Mouse (Mus musculus) monocyte, adult 5-6 weeks (primary cell): Measurements from ENCODE around the gene Dnmt3a. TPM values are rescaled to one million over a fixed set of nuclear protein-coding genes. Genes with fewer than 3 reads are reported as not detected.

ENCODE experiments used
- ATAC-seq: fragments of 153-309, 156-312 bp; replicated peaks from 2 replicates; pipeline ENCODE4 v1.8.0; 2017; ENCODE audit warnings: mild to moderate bottlenecking; ENCODE audit not compliant: low TSS enrichment, insufficient number of reproducible peaks, severe bottlenecking, poor library complexity, low FRiP score
- total RNA-seq: library from RNA; stranded (forward); fragments of 200-1000, 200-491, 200-594 nt; gene quantifications from 3 replicates; pipeline ENCODE4 v1.2.3, GENCODE M21; 2017

Dnmt3a gene
- total RNA-seq, 1 experiment from 2014 or later, result 18.2 TPM

GRCm38 (mm10) chr12:3891779-3892239, 86.0 kb downstream of the Dnmt3a start:
- 0 out of 2 replicates have a peak, but pooled peaks have one; percentile 6 for ATAC-seq

DNA sequence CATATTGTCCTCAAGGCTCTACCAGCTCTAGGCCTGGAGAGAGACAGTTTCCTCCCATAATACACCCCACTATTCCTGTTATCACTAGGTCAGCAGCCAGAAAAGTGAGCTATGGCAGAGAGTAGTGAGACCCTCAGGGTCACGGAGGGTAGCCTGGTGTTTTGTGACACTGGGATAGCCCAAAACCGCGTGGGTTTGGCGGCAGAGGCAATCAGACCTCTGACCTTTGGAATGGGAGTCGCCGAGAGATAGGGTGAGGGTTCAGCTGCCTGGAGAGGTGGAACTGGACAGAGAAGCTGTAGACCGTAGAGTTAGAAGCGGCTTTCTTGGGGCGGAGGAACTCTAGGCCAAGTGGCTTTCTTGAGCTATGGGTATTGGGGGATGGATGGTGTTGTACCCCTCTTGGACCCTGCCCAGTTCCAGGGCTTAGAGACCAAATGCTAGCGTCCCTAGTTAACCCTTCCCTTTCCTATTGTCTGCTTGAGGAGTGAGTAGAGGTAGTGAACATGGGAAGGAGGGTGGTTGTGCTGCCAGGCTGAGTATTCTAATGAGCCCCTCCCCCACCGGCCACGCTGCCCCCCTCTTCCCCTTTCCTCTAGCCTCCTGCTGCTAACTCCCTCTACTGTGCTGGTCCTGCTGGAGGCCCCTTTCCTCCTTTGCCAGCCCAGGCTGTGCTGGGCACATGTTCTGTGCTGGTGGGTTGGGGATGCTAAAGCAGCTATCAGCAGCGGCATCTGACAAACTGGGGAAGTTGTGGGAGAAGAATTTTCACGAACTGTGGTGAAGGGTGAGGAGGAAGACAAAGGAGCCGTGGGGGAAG, 86.6 kb downstream of the Dnmt3a start:
- 0 out of 2 replicates have a peak, but pooled peaks have one; percentile 9 for ATAC-seq

DNA sequence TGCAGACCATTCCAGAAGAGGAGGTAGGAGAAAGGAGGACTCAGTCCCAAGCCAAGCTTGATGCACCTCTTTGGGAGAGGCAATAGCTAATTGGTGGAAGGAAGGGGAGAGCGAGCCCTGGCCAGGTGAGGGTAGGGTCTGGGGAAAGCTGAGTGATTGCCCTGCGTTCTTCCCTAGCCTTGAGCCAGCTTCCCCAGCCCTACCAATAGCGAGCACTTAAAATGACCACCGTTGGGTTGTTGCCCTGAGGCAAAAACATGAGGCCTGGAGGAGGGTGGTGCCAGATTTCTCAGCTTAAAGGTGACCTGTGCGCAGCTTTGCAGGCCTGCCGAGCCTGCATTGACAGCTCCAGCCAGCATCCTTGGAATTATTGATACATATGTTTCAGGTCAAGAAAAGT, 87.5 kb downstream of the Dnmt3a start:
- ATAC-seq, result no peak

- no peak for ATAC-seq
Observed at GRCm38 (mm10) chr12:3894525-3894924, 88.7 kb downstream of the Dnmt3a start.

- ATAC-seq, result no peak
Observed at GRCm38 (mm10) chr12:3897057-3897545, 91.3 kb downstream of the Dnmt3a start.

- no peak for ATAC-seq
Observed at GRCm38 (mm10) chr12:3898811-3899210, 93.0 kb downstream of the Dnmt3a start.

GRCm38 (mm10) chr12:3905436-3905835, 99.6 kb downstream of the Dnmt3a start:
- ATAC-seq, result no peak

GRCm38 (mm10) chr12:3906308-3906707, 100.5 kb downstream of the Dnmt3a start:
- ATAC-seq, result no peak

DNA sequence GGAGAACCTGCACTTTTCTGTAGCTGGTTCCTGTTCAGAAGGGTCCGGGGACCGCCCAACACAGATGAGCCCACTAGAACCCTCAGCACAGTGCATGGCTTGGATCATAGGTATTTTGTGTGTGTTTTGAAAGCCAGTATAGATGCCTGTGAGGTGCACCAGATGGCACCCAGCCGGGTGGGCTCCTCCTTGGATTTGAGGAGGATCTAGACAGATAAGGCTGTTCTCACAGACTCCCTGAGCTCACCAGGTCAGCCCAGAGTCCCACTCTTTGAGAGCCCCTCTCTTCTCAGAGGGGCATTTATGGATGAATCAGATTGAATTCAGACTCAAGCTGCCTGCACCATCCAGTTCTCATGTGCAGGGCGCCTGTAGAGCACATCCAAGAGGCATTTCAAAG, 101.2 kb downstream of the Dnmt3a start:
- ATAC-seq, result no peak

DNA sequence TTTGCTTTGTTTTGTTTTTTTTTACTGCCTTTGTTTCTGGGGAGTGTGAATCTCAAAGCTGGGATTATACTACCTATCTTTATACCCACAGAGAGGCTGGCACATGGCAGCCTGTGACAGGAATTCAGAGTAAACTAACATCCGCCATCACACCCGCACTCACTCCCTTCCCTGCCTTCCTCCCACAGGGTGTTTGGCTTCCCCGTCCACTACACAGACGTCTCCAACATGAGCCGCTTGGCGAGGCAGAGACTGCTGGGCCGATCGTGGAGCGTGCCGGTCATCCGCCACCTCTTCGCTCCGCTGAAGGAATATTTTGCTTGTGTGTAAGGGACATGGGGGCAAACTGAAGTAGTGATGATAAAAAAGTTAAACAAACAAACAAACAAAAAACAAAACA, 101.6 kb downstream of the Dnmt3a start:
- no peak for ATAC-seq

- no peak; the same call in 1 of the 2 replicates for ATAC-seq
Observed at GRCm38 (mm10) chr12:3910466-3911093, 104.8 kb downstream of the Dnmt3a start.

GRCm38 (mm10) chr12:3911831-3912348, 106.1 kb downstream of the Dnmt3a start:
- no peak for ATAC-seq

- no peak for ATAC-seq
Observed at GRCm38 (mm10) chr12:3915852-3916251, 110.0 kb downstream of the Dnmt3a start.

GRCm38 (mm10) chr12:3917668-3918341, 112.0 kb downstream of the Dnmt3a start:
- no peak for ATAC-seq

DNA sequence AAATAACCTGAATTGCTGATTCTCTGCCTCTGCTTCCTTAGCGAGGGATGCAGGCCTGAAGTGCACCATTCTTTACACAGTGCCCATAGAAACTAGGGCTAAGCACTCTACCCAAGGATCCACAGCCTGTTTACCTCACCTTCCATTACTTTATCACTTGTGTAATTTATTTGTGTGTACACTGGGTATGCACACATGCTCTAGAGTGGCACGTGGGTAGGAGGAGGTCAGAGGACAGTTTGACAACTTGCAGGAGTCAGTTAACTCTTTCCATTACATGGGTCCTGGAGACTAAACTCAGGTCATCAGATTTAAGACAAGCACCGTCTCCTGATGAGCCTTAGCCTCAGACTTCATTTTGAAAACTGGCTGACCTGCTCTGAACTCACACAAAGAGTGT, 112.8 kb downstream of the Dnmt3a start:
- no peak for ATAC-seq

GRCm38 (mm10) chr12:3919423-3919822, 113.6 kb downstream of the Dnmt3a start:
- ATAC-seq, result no peak

GRCm38 (mm10) chr12:3926127-3926526, 120.3 kb downstream of the Dnmt3a start:
- ATAC-seq, result 0 out of 2 replicates have a peak, but pooled peaks have one; percentile 53

DNA sequence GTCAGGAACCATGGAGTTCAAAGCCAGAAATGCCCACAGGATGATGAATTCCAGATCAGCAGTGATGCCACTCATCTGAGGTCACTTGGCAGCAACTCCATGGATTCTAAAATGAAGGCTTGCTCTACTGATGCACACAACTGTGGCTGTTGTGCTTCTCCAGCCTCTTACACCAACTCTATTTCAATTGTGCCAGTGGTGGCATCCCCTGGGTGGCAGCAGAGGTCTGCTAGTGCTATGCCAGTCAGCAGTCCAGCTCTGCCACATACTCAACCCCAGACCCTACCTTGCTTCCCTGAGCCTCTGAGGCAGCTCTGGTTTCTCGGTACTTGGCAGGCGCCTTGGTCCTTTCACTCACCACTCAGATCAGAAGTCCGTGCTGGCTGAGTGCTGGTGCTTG, 123.0 kb downstream of the Dnmt3a start:
- ATAC-seq, result no peak
